18 mouse cellular contexts compared by ENCODE assay signal in the genomic region with DNA sequence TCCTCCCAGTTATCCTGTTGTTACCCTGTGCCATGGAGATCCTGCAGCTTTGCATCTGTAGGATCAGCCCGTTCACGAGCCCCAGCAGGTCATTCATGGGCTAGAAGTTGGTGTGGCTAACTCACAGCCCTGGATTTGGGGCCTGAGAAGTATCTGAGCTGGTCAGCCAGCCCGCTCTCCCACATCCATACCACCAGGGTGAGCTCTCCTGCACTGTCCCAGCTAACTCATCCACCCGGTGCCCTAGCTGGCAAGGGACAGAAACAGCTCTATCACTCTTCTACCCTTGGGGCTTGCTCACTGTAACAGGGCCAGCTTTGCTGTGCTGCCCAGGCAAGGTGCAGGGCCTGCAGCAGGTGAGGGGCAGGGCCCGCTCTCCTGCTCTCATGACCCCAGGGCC.
DNase-seq lines count a peak whose midpoint lies in the region; ATAC-seq and TF ChIP-seq lines count a peak whose summit lies in the region.
"Had no signal": no experiment of that assay in that cellular context is flagged by ENCODE, and none has a peak within 500 bp of the region (broad histone marks: within the 10 kb centered on the region; RNA-seq: fewer than 3 reads in every experiment).

No protein-coding gene starts in this region.

- no peak overlapping the region for H3K27ac ChIP-seq in heart, embryonic 13.5 days (replicated peaks)
- no peak overlapping the region for H3K27ac ChIP-seq in liver, postnatal 0 days (ENCODE audit: low read depth)
- H3K27ac ChIP-seq in liver, embryonic 12.5 days = no peak overlapping the region
- H3K27ac ChIP-seq: forebrain, embryonic 15.5 days; heart, adult 2 months; liver, embryonic 15.5 days; macrophage had no signal

- 60% methylated on average over 5 of the region's 5 CpGs for WGBS in heart, embryonic 13.5 days
- WGBS in liver, postnatal 0 days (ENCODE audit: insufficient replicate concordance) = 62% methylated on average over 5 of the region's 5 CpGs
- 48% methylated on average over 5 of the region's 5 CpGs for WGBS in liver, embryonic 12.5 days (ENCODE audit: insufficient replicate concordance)

- H3K4me3 ChIP-seq in heart, embryonic 13.5 days = no peak overlapping the region
- no peak overlapping the region for H3K4me3 ChIP-seq in liver, postnatal 0 days (ENCODE audit: low read depth, low read length)
- H3K4me3 ChIP-seq in liver, embryonic 12.5 days = no peak overlapping the region
- H3K4me3 ChIP-seq: forebrain, embryonic 15.5 days; heart, adult 2 months; liver, embryonic 15.5 days had no signal

- peak; percentile 35 for TF ChIP-seq CTCF in liver, postnatal 0 days (IDR thresholded peaks at IDR 0.05; ENCODE audit: low read depth)

- no peak for DNase-seq in heart, postnatal 10 days
- no peak for DNase-seq in liver, postnatal 0 days
- peak; percentile 33 for DNase-seq in ES-CJ7 (ENCODE audit: low read depth, low spot score)
- no peak for DNase-seq in cerebellum, postnatal 4 days (ENCODE audit: low spot score in 2 of 2)
- DNase-seq in cerebellum, postnatal 36 days = no peak
- DNase-seq: B cell, adult 2 months; cerebellum, postnatal 25 days; heart, adult 2 months; heart, postnatal 36 days; kidney, postnatal 14 days; thymus, postnatal 36 days had no signal

- H3K27me3 ChIP-seq in heart, embryonic 13.5 days (replicated peaks) = peaks cover 35% of the 10 kb centered on the region
- no peaks in the 10 kb centered on the region for H3K27me3 ChIP-seq in liver, postnatal 0 days (ENCODE audit: insufficient read depth, low read length)
- H3K27me3 ChIP-seq in liver, embryonic 12.5 days (replicated peaks) = no peaks in the 10 kb centered on the region
- H3K27me3 ChIP-seq: forebrain, embryonic 15.5 days; liver, embryonic 15.5 days had no signal

- no peak for TF ChIP-seq EP300 in liver, postnatal 0 days (IDR thresholded peaks at IDR 0.05; ENCODE audit: low read depth)

- ATAC-seq in heart, embryonic 13.5 days (ENCODE audit: extremely low read depth, insufficient number of reproducible peaks, low FRiP score, low TSS enrichment) = 0 out of 2 replicates have a peak, but pooled peaks have one; percentile 15
- ATAC-seq in liver, postnatal 0 days = no peak
- no peak for ATAC-seq in liver, embryonic 12.5 days
- ATAC-seq in granulocyte monocyte progenitor cell, adult 5-6 weeks (replicated peaks; ENCODE audit: poor library complexity, severe bottlenecking) = peak; percentile 47; the same call in 1 of the 2 replicates
- ATAC-seq: forebrain, embryonic 15.5 days; midbrain, embryonic 16.5 days had no signal

- H3K4me2 ChIP-seq in heart, embryonic 13.5 days = no peak overlapping the region
- H3K4me2 ChIP-seq in liver, postnatal 0 days (ENCODE audit: low read depth, low read length) = no peak overlapping the region
- no peak overlapping the region for H3K4me2 ChIP-seq in liver, embryonic 12.5 days
- H3K4me2 ChIP-seq: forebrain, embryonic 15.5 days; liver, embryonic 15.5 days had no signal

- H3K36me3 ChIP-seq in heart, embryonic 13.5 days = no peaks in the 10 kb centered on the region
- H3K36me3 ChIP-seq in liver, postnatal 0 days (replicated peaks; ENCODE audit: insufficient read depth, low read length) = no peaks in the 10 kb centered on the region
- H3K36me3 ChIP-seq in liver, embryonic 12.5 days = no peaks in the 10 kb centered on the region
- H3K36me3 ChIP-seq: forebrain, embryonic 15.5 days; liver, embryonic 15.5 days had no signal

- intact Hi-C loops in heart, postnatal 10 days (cut with DNase I) = loop anchor here (10.0 kb wide), 1 partner anchor 285 kb away; a partner anchor contains a TSS

- H3K4me1 ChIP-seq in heart, embryonic 13.5 days = peaks cover 10% of the 10 kb centered on the region
- no peaks in the 10 kb centered on the region for H3K4me1 ChIP-seq in liver, postnatal 0 days (ENCODE audit: insufficient read depth)
- H3K4me1 ChIP-seq in liver, embryonic 12.5 days = no peaks in the 10 kb centered on the region
- H3K4me1 ChIP-seq: forebrain, embryonic 15.5 days; liver, embryonic 15.5 days had no signal

- H3K9ac ChIP-seq in heart, embryonic 13.5 days = no peak overlapping the region
- no peak overlapping the region for H3K9ac ChIP-seq in liver, postnatal 0 days (replicated peaks)
- H3K9ac ChIP-seq in liver, embryonic 12.5 days = no peak overlapping the region
- H3K9ac ChIP-seq: forebrain, embryonic 15.5 days; liver, embryonic 15.5 days had no signal

- H3K9me3 ChIP-seq in heart, embryonic 13.5 days = no peaks in the 10 kb centered on the region
- H3K9me3 ChIP-seq in liver, postnatal 0 days (ENCODE audit: low read length) = no peaks in the 10 kb centered on the region
- H3K9me3 ChIP-seq in liver, embryonic 12.5 days (replicated peaks) = no peaks in the 10 kb centered on the region
- H3K9me3 ChIP-seq: forebrain, embryonic 15.5 days; liver, embryonic 15.5 days had no signal

Comparison
In these comparisons a context has a peak if more than half of its experiments do, and no peak if none do; other contexts are left out.
1. ATAC-seq: peak in heart, embryonic 13.5 days (single experiment) and granulocyte monocyte progenitor cell, adult 5-6 weeks (single experiment); none in liver, postnatal 0 days (single experiment) and liver, embryonic 12.5 days (single experiment).